Mouse (Mus musculus) stomach, embryonic 14.5 days (tissue): ENCODE measurements around the gene Olfr283. TPM values are rescaled to one million over a fixed set of nuclear protein-coding genes. Genes with fewer than 3 reads are reported as not detected.
"Not testable (repeated sequence)": the region's sequence is repeated elsewhere in the genome, so short reads cannot be mapped to it uniquely, and the experiment has no call there.

Experiments
- ATAC-seq: fragments of 200-750 bp; cut with Nextera tagmentation; 2 replicates; pipeline ENCODE4 v1.8.0; 2017; ENCODE audit warnings: low read depth, moderate TSS enrichment; ENCODE audit not compliant: insufficient number of reproducible peaks, insufficient read depth, low FRiP score
- H3K27ac ChIP-seq: fragments of 300-500 bp; sonication (generic); 2 replicates; pipeline ENCODE4 v1.5.1; 2014; ENCODE audit warnings: mild to moderate bottlenecking, low read length, moderate library complexity, mixed read lengths
- H3K27me3 ChIP-seq: fragments of 300-500 bp; sonication (generic); 2 replicates; pipeline ENCODE4 v1.6.1; 2014; ENCODE audit warnings: low read length, control low read depth, mixed read lengths; ENCODE audit not compliant: control insufficient read depth, insufficient read depth
- H3K36me3 ChIP-seq: fragments of 300-500 bp; sonication (generic); 2 replicates; pipeline ENCODE4 v1.6.1; 2014; ENCODE audit warnings: mild to moderate bottlenecking, control low read depth, low read length, moderate library complexity, mixed read lengths; ENCODE audit not compliant: control insufficient read depth, insufficient read depth
- H3K4me1 ChIP-seq: fragments of 300-500 bp; sonication (generic); 2 replicates; pipeline ENCODE4 v1.6.1; 2014; ENCODE audit warnings: low read length, control low read depth, mixed read lengths; ENCODE audit not compliant: control insufficient read depth, insufficient read depth
- H3K4me2 ChIP-seq: fragments of 300-500 bp; sonication (generic); replicated peaks from 2 replicates; pipeline ENCODE4 v1.6.1; 2014; ENCODE audit warnings: low read depth, low read length, control low read depth
- H3K4me3 ChIP-seq: fragments of 300-500 bp; sonication (generic); 2 replicates; pipeline ENCODE4 v1.5.1; 2014; ENCODE audit warnings: low read depth, low read length, control low read depth
- H3K9ac ChIP-seq: fragments of 300-500 bp; sonication (generic); replicated peaks from 2 replicates; pipeline ENCODE4 v1.6.1; 2014; ENCODE audit warnings: low read depth, mild to moderate bottlenecking, control low read depth, low read length, moderate library complexity, mixed read lengths
- H3K9me3 ChIP-seq: fragments of 300-500 bp; sonication (generic); 2 replicates; pipeline ENCODE4 v1.6.1; 2016; ENCODE audit warnings: low read depth, low read length, control low read depth; ENCODE audit not compliant: control insufficient read depth
- WGBS: fragments of 180-500 bp; shearing (Covaris S2); extraction: QIAGEN DNeasy Blood & Tissue Kit; methylation state at CpG from one replicate; pipeline ENCODE4 v1.1.7; 2014; 5-methylcytosine and 5-hydroxymethylcytosine counted together
- polyA plus RNA-seq: library from polyadenylated mRNA; unstranded; fragments of >200 nt; fragmentation: Nextera tagmentation; extraction: Ambion mirVana; gene quantifications from 2 replicates; pipeline ENCODE4 v1.2.1, GENCODE M21; 2014

Olfr283 gene
- polyA plus RNA-seq = not detected in 2 replicates

DNA sequence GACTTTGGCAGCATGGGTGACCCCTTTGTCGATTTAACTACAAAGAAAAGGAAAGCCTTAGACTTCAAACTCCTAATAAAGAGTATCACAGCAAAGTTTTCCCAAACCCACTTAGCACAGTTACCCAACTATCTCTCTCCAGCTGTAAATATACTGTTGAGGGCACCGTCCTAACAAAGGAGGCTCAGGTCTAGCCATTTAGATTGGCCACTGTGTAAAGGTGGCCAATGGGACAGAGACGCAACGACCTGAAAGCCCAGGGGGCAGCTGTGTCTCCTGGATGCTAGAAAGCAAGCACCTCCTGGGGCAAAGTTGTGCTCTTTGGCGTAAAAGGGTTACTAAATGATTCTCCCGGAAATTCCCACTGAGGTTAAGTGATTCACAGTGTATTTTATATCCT is at the start of gene Olfr283:
Gene Olfr283, minus strand, starts transcription at position 101 of the 400 bp plus-strand sequence.
- WGBS = 85% methylated on average over 6 of the region's 6 CpGs
- no peaks in the 10 kb centered on the region for H3K36me3 ChIP-seq
- no peak within 1 kb of the TSS for H3K4me2 ChIP-seq
- no peak for ATAC-seq
- H3K27me3 ChIP-seq = no peaks in the 10 kb centered on the region
- H3K27ac ChIP-seq = no peak within 1 kb of the TSS
- no peak within 1 kb of the TSS for H3K9ac ChIP-seq
- H3K9me3 ChIP-seq = no peaks in the 10 kb centered on the region
- H3K4me1 ChIP-seq = no peaks in the 10 kb centered on the region
- no peak within 1 kb of the TSS for H3K4me3 ChIP-seq

DNA sequence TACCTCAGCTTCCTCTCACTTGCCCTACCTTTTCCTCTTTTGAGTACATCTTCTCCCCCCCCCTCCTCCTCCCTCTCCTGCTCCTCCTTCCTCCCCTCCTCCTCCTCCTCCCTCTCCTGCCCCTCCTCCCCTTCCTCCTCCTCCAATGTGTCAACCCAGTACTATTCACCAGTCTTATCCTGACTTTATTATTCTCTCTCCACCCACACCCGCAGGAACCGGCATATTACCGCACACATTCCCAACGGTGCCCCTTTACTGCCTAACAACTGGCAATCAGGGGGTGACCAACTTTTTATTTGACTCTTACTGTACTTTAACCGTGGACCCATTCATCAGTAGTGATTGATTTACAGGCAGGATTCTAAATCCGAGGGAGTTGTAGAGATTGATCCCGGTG is 44.4 kb upstream of the Olfr283 start:
- H3K9ac ChIP-seq = no peak overlapping the region
- H3K9me3 ChIP-seq = no peaks in the 10 kb centered on the region
- no peak for ATAC-seq
- no peaks in the 10 kb centered on the region for H3K27me3 ChIP-seq
- H3K27ac ChIP-seq = no peak overlapping the region
- H3K4me3 ChIP-seq = no peak overlapping the region
- no peaks in the 10 kb centered on the region for H3K36me3 ChIP-seq
- H3K4me1 ChIP-seq = no peaks in the 10 kb centered on the region
- H3K4me2 ChIP-seq = no peak overlapping the region
- WGBS = 81% methylated on average over 7 of the region's 7 CpGs

DNA sequence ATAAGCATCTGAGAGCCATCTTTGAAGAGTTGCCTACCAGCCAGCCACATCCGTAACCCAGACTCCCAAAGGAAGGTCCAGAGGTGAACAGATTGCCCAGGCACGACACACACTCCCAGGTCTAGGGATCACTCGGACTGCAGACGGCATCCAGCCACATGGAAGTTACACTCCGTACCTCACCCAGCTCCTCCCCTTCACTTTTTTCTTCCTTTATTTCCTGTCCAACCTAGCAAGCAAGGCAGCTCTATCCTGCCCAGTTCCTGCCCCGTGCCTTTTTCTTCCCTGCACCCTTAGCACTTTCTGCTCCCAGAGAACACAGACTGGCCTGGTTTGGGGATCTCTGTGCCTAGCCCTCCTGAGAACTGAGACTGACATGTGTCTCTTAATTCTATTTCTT is 44.0 kb upstream of the Olfr283 start:
- no peak for ATAC-seq
- no peak overlapping the region for H3K4me2 ChIP-seq
- no peak overlapping the region for H3K4me3 ChIP-seq
- no peak overlapping the region for H3K9ac ChIP-seq
- no peaks in the 10 kb centered on the region for H3K27me3 ChIP-seq
- no peaks in the 10 kb centered on the region for H3K36me3 ChIP-seq
- no peak overlapping the region for H3K27ac ChIP-seq
- no peaks in the 10 kb centered on the region for H3K9me3 ChIP-seq
- 60% methylated on average over 6 of the region's 6 CpGs for WGBS
- H3K4me1 ChIP-seq = no peaks in the 10 kb centered on the region

DNA sequence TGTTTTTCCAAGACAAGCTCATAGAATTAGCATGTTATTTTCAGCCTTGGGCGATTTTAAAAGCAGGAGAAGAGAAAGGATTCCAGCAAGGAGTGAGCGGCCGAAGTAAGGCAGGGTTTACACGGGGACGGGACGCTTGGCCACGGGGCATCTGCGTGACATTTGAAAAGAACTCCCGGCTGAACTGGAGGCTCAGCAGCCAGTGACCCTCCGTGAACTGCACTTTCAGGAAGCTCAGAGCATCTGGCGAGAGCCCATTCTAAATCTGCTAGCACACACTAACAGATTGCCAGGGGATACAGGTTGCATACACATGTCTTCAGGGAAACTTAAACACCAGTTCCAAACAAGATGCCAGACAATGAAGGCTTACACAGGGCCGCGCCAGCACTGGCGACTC is 43.6 kb upstream of the Olfr283 start:
- no peaks in the 10 kb centered on the region for H3K36me3 ChIP-seq
- no peaks in the 10 kb centered on the region for H3K4me1 ChIP-seq
- 63% methylated on average over 14 of the region's 14 CpGs for WGBS
- H3K4me2 ChIP-seq = no peak overlapping the region
- ATAC-seq = no peak
- H3K4me3 ChIP-seq = no peak overlapping the region
- H3K27ac ChIP-seq = no peak overlapping the region
- no peaks in the 10 kb centered on the region for H3K27me3 ChIP-seq
- no peaks in the 10 kb centered on the region for H3K9me3 ChIP-seq
- H3K9ac ChIP-seq = no peak overlapping the region

DNA sequence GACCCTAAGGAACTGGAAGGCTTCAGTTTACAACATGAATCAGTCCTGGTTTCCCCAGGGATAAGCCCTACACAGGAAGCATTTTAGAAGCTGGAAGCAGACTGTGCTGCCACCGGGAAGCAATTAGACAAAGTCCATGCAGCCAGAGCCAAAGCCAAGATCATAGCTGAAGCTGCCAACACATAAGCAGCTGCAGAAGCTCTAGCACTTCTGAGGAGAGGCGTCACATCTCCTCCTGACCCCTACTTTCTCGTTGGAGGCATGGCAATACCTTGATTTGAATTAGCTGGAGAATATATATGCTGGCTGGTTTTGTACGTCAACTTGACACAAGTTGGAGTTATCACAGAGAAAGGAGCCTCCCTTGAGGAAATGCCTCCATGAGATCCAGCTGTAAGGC is 40.2 kb upstream of the Olfr283 start:
- no peak overlapping the region for H3K4me3 ChIP-seq
- H3K4me2 ChIP-seq = no peak overlapping the region
- ATAC-seq = no peak
- no peak overlapping the region for H3K9ac ChIP-seq
- H3K27ac ChIP-seq = no peak overlapping the region
- H3K36me3 ChIP-seq = no peaks in the 10 kb centered on the region
- 58% methylated on average over 4 of the region's 4 CpGs for WGBS
- H3K4me1 ChIP-seq = no peaks in the 10 kb centered on the region
- no peaks in the 10 kb centered on the region for H3K27me3 ChIP-seq
- no peaks in the 10 kb centered on the region for H3K9me3 ChIP-seq

DNA sequence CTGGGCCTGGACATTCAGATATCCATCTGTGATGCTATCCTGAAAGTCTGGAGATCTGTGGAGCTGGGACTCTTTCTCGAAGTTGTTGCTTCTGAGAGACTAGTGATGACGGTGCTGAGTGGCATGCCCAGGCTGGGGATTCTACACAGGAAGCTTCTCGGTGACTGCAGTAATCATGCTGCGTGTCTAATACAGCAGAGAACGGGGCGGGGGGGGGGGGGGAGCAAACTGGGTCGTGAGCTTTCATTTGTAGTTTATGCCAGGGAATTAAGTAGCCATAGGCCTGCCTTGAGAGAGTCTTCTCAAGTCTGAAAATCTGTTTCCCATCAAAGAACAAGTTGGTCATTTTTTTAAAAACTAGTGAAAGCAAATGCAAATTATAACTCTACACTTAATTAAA is 37.4 kb upstream of the Olfr283 start:
- Histone ChIP-seq H3K27ac (no peak overlapping the region), H3K27me3 (no peaks in the 10 kb centered on the region), H3K4me2 (no peak overlapping the region), H3K4me3 (no peak overlapping the region), H3K4me1 (no peaks in the 10 kb centered on the region), H3K36me3 (no peaks in the 10 kb centered on the region), H3K9ac (no peak overlapping the region), H3K9me3 (no peaks in the 10 kb centered on the region)
- no peak for ATAC-seq
- WGBS = 60% methylated on average over 7 of the region's 7 CpGs

DNA sequence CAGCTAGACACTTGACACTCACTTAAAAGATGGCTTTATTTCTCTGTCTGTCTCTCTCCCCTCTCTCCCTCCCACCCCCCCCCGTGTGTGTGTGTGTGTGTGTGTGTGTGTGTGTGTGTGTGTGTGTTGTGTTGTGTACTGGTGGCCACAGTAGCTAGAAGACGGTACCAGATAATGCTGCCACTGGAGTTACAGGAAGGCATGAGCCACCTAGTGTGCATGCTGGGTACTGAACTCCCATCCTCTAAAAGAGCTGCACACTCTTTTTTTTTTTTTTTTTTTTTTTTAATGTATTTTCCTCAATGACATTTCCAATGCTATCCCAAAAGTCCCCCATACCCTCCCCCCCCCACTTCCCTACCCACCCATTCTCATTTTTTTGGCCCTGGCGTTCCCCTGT is 36.5 kb upstream of the Olfr283 start:
- H3K9ac ChIP-seq, H3K4me1 ChIP-seq, H3K27ac ChIP-seq, H3K4me3 ChIP-seq, H3K36me3 ChIP-seq, H3K4me2 ChIP-seq, H3K9me3 ChIP-seq, ATAC-seq, H3K27me3 ChIP-seq: not testable (repeated sequence)
- WGBS = 5% methylated on average over 2 of the region's 3 CpGs

DNA sequence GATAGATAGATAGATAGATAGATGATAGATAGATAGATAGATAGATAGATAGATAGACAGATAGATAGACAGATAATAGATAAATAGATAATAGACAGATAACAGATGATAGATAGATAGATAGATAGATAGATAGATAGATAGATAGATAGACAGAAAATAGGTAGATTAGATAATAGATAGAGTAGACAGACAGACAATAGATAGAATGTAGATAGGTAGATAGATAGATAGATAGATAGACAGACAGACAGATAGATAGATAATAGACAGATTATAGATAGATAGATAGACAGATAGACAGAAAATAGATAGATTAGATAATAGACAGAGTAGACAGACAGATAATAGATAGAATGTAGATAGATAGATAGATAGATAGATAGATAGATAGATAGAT is 36.1 kb upstream of the Olfr283 start:
- H3K4me1 ChIP-seq, ATAC-seq, H3K4me3 ChIP-seq, H3K4me2 ChIP-seq, H3K9me3 ChIP-seq, H3K27ac ChIP-seq, H3K27me3 ChIP-seq, H3K36me3 ChIP-seq, H3K9ac ChIP-seq: not testable (repeated sequence)

DNA sequence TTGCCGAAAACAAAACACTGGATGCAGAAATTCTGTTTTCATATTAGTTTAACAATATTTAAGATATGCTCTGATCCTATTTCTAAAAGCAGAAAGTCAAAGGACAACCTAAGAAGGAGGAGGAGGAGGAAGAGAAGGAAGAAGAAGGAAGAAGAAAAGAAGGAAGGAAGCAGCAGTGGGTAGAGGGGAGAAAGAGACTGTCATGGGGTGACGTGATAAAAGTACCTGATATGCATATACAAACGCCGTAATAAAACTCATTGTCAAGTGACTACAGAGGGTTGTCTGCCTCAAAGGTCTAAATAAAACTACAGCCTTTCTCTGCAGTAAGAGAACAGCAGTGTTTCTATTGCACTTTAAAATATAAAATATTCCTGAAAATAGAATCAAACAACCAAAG is 35.2 kb upstream of the Olfr283 start:
- 76% methylated on average over 4 of the region's 4 CpGs for WGBS
- H3K9me3 ChIP-seq = no peaks in the 10 kb centered on the region

More for the DNA sequence above, 35.2 kb upstream of the Olfr283 start:
- H3K27ac ChIP-seq = no peak overlapping the region
- no peak overlapping the region for H3K9ac ChIP-seq
- H3K36me3 ChIP-seq = no peaks in the 10 kb centered on the region
- H3K4me1 ChIP-seq = no peaks in the 10 kb centered on the region
- no peaks in the 10 kb centered on the region for H3K27me3 ChIP-seq
- no peak for ATAC-seq
- H3K4me3 ChIP-seq = no peak overlapping the region
- no peak overlapping the region for H3K4me2 ChIP-seq
